Mouse (Mus musculus): ENCODE measurements at regions not wholly inside any gene's neighbourhood (a gene's known extent, or its start where the extent isn't known, plus 50 kb on each side); places are given as distances from the start of the nearest gene placed in this dataset.

DNA sequence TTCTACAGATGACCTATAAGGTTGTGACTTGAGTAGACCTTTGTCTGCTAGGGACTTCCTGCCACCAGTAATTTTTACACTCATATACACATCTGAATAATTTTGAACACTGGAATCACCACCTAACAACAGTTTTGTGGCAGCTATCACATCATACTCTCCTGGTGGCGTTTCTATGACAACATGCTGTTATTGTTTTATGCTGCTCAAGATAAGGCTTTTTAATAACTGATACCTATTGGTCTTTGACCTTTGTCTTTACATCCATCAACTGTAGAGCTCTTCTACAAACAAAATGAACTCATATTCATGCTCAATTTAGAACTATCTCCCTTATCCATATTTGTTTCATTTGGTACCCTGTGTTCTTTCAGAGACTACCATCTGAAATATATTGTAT is 556.0 kb downstream of the Nyap2 start:
- Histone ChIP-seq H3K4me2 (no peak overlapping the region), H3K4me3 (ENCODE audit: low read depth, low read length) (no peak overlapping the region), H3K4me1 (ENCODE audit: insufficient read depth) (no peaks in the 10 kb centered on the region), H3K9ac (no peak overlapping the region), H3K27me3 (ENCODE audit: insufficient read depth, low read length) (no peaks in the 10 kb centered on the region), H3K9me3 (ENCODE audit: low read depth, low read length) (no peaks in the 10 kb centered on the region), H3K27ac (ENCODE audit: low read depth) (no peak overlapping the region), H3K36me3 (ENCODE audit: insufficient read depth) (no peaks in the 10 kb centered on the region)
- no peak for ATAC-seq (ENCODE audit: insufficient read depth)
- DNase-seq, result no peak
- TF ChIP-seq CTCF (IDR thresholded peaks at IDR 0.05; ENCODE audit: low read depth), result no peak
- 47% methylated on average over 1 of the region's 1 CpGs for WGBS

DNA sequence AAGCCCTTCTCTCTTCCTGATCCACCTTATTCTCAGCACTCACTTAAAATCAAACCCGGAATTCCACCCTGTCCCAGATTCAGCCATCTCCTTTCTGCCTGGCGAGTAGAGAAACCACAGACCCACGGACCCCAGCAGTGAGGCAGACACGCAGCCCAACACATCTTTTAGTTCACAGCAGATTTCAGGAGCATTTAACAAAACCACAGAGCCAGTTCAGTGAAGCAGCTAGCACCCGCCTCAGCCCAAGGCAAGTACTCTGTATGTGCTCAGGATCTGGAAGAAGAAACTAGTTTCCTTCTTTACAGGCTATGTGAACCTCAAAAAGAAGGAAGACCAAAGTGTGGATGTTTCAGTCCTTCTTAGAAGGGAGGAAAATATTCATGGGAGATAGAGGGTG is 560.6 kb downstream of the Nyap2 start:
- no peak for ATAC-seq (ENCODE audit: insufficient read depth)
- Histone ChIP-seq H3K4me2 (no peak overlapping the region), H3K27me3 (ENCODE audit: insufficient read depth, low read length) (no peaks in the 10 kb centered on the region), H3K4me3 (ENCODE audit: low read depth, low read length) (no peak overlapping the region), H3K9me3 (ENCODE audit: low read depth, low read length) (no peaks in the 10 kb centered on the region), H3K9ac (no peak overlapping the region), H3K36me3 (ENCODE audit: insufficient read depth) (no peaks in the 10 kb centered on the region), H3K4me1 (ENCODE audit: insufficient read depth) (no peaks in the 10 kb centered on the region), H3K27ac (ENCODE audit: low read depth) (no peak overlapping the region)
- no peak for DNase-seq
- WGBS, result 86% methylated on average over 5 of the region's 5 CpGs
- TF ChIP-seq CTCF (IDR thresholded peaks at IDR 0.05; ENCODE audit: low read depth), result no peak

DNA sequence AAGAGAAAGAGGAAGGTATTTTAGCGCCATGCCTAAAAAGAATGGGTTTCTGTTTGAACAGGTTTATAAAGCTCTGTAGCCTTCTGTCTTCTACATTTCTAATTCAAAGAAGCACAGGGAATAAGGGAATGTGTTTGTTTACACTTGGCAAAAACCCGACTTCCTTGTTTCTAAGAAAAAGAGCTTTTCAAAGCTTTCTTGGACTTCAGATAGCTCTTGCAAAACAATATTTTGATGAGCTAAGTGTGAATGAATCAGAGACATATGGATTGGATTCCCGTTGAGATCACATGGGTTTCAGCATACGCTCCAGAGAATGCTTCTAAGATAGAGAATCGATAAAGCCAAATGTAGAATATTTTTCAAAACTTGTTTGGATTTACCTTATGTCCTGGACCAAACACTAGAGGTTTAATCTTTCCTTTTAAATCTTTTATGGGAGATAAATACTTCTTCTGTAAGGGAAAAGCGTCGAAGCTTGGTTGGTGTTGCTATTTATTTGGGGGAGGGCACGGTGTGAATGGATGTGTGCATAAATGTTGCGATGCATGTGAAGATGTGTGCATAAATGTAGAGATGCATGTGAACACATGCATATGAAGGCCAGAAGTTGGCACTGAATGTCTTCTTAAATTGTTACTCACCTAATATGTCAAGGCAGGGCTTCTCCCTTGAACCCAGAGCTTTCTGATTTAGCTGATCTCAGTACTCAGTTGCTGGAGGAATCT is 576.4 kb downstream of the Nyap2 start:
- H3K27ac ChIP-seq (ENCODE audit: low read depth), result no peak overlapping the region
- H3K4me1 ChIP-seq (ENCODE audit: insufficient read depth), result no peaks in the 10 kb centered on the region; the same call in 1 of the 2 replicates
- peak; percentile 82; the same call in 1 of the 2 replicates for ATAC-seq (ENCODE audit: insufficient read depth)
- H3K36me3 ChIP-seq (ENCODE audit: insufficient read depth), result no peaks in the 10 kb centered on the region
- H3K4me3 ChIP-seq (ENCODE audit: low read depth, low read length), result no peak overlapping the region
- no peaks in the 10 kb centered on the region for H3K9me3 ChIP-seq (ENCODE audit: low read depth, low read length)
- no peak overlapping the region for H3K9ac ChIP-seq
- 43% methylated on average over 9 of the region's 9 CpGs for WGBS
- no peak overlapping the region for H3K4me2 ChIP-seq
- no peak for TF ChIP-seq CTCF (IDR thresholded peaks at IDR 0.05; ENCODE audit: low read depth)
- no peaks in the 10 kb centered on the region for H3K27me3 ChIP-seq (ENCODE audit: insufficient read depth, low read length)
- peak; percentile 93 for DNase-seq

DNA sequence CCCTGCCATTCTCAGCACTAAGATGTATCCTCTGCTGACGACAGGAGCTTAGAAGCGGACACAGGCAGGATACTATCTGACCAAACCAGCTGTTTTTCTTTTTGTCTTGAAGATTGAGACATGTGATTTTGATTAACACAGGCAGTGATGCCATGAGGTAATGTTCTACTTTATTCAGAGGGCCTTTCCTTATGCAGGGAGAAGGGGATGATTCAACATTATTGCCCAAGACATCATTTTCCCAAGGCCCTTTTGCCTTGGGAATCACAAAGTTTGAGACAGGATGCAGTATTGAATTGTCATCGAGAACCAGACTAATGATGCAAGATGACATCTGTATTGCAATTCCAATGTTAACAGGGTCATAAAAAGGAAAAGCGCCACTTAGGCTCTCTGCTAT is 571.7 kb upstream of the Gm9747 start:
- ATAC-seq (ENCODE audit: insufficient read depth), result no peak
- no peak overlapping the region for H3K9ac ChIP-seq
- no peak overlapping the region for H3K4me3 ChIP-seq (ENCODE audit: low read depth, low read length)
- no peaks in the 10 kb centered on the region for H3K9me3 ChIP-seq (ENCODE audit: low read depth, low read length)
- 71% methylated on average over 4 of the region's 4 CpGs for WGBS
- no peaks in the 10 kb centered on the region for H3K36me3 ChIP-seq (ENCODE audit: insufficient read depth)
- no peak for TF ChIP-seq CTCF (IDR thresholded peaks at IDR 0.05; ENCODE audit: low read depth)
- no peak overlapping the region for H3K27ac ChIP-seq (ENCODE audit: low read depth)
- H3K27me3 ChIP-seq (ENCODE audit: insufficient read depth, low read length), result no peaks in the 10 kb centered on the region
- H3K4me1 ChIP-seq (ENCODE audit: insufficient read depth), result no peaks in the 10 kb centered on the region
- H3K4me2 ChIP-seq, result no peak overlapping the region
- no peak for DNase-seq

DNA sequence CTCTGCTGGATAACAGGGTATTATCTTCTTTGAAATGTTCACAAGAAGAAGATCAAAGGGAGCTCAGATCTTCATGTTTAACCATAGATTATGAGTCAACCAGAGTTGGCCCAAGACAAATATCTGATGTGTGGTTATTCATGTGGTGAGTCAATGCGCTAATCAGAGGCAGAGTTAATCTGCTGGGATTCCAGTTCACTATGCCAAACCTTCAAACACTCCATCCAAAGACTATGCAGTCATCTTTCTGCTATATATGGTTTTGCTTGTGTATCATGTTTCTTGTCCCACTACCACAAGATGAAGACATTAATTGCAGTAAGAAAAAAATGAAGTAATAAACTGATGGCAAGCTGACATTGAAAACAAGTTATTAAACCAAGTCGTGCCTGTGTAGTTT is 561.8 kb upstream of the Gm9747 start:
- H3K4me3 ChIP-seq (ENCODE audit: low read depth, low read length), result no peak overlapping the region
- ATAC-seq (ENCODE audit: insufficient read depth), result no peak
- no peak for DNase-seq
- H3K36me3 ChIP-seq (ENCODE audit: insufficient read depth), result no peaks in the 10 kb centered on the region
- WGBS, result 85% methylated on average over 2 of the region's 2 CpGs
- H3K27me3 ChIP-seq (ENCODE audit: insufficient read depth, low read length), result no peaks in the 10 kb centered on the region
- H3K9me3 ChIP-seq (ENCODE audit: low read depth, low read length), result no peaks in the 10 kb centered on the region
- H3K4me2 ChIP-seq, result no peak overlapping the region
- no peak overlapping the region for H3K27ac ChIP-seq (ENCODE audit: low read depth)
- TF ChIP-seq CTCF (IDR thresholded peaks at IDR 0.05; ENCODE audit: low read depth), result no peak
- no peak overlapping the region for H3K9ac ChIP-seq
- H3K4me1 ChIP-seq (ENCODE audit: insufficient read depth), result peaks cover 5% of the 10 kb centered on the region

DNA sequence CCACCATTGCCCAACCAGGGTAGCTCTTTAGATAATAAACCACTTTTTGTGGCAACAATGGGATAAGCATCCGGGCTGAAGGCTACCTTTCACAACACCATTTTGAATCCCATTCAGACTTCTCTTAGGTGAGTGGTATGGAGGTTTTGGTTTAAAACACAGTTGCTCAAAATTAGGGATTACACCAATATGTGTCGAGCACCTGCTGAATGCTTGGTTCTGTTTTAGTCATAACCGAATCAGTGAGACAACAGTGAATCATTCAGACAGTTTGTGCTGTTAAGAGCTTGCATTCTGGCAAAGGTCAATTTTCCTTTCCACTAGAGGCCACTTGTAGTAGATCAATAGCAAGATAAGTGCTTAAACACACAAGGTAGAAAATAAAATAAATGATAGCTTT is 561.2 kb upstream of the Gm9747 start:
- Histone ChIP-seq H3K27me3 (ENCODE audit: insufficient read depth, low read length) (no peaks in the 10 kb centered on the region), H3K4me1 (ENCODE audit: insufficient read depth) (peaks cover 5% of the 10 kb centered on the region), H3K27ac (ENCODE audit: low read depth) (no peak overlapping the region), H3K9me3 (ENCODE audit: low read depth, low read length) (no peaks in the 10 kb centered on the region), H3K4me2 (no peak overlapping the region), H3K4me3 (ENCODE audit: low read depth, low read length) (no peak overlapping the region), H3K9ac (no peak overlapping the region), H3K36me3 (ENCODE audit: insufficient read depth) (no peaks in the 10 kb centered on the region)
- 71% methylated on average over 3 of the region's 3 CpGs for WGBS
- DNase-seq (no peak), ATAC-seq (ENCODE audit: insufficient read depth) (no peak)
- no peak for TF ChIP-seq CTCF (IDR thresholded peaks at IDR 0.05; ENCODE audit: low read depth)

DNA sequence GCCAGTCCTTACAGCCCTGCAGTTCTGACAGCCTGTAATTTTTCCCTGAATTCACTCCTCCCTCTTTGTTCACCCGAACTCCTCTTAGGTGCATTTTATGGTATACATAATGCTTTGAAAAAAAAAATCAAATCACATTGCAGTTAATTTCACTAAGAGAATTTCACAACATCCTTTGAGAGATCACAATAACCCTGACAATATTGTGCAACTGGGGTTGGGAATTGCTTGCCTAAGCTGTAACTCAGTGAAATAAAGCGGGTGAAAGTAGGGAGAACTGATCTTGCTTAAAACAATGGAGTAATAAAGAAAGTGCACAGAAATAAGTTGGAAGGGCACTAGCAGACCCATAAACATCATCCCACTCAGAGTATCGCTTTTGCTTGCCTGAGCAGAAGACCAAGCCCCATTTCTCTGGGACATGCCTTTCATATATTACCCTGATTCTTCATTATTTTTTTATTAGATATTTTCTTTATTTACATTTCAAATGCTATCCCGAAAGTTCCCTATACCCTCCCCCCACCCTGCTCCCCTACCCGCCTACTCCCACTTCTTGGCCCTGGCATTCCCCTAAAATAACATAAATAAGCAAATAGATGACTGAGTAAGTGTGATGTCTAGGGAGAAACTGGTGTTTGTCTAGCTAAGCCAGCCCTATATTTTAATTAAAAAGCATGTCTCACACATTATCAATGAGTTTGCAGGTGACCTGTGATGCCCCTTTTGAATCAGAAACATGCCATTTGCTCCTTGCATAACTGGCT is 557.2 kb upstream of the Gm9747 start:
- no peaks in the 10 kb centered on the region for H3K36me3 ChIP-seq (ENCODE audit: insufficient read depth)
- ATAC-seq (ENCODE audit: insufficient read depth), result peak; percentile 80

More for the DNA sequence above, 557.2 kb upstream of the Gm9747 start:
- no peak overlapping the region for H3K9ac ChIP-seq
- no peak overlapping the region for H3K4me3 ChIP-seq (ENCODE audit: low read depth, low read length)
- TF ChIP-seq CTCF (IDR thresholded peaks at IDR 0.05; ENCODE audit: low read depth), result no peak
- WGBS, result 31% methylated on average over 5 of the region's 5 CpGs
- H3K4me1 ChIP-seq (ENCODE audit: insufficient read depth), result peaks cover 5% of the 10 kb centered on the region
- peak overlapping the region; percentile 85 for H3K27ac ChIP-seq (ENCODE audit: low read depth)
- peak overlapping the region; percentile 36; the same call in 1 of the 2 replicates for H3K4me2 ChIP-seq
- H3K27me3 ChIP-seq (ENCODE audit: insufficient read depth, low read length), result no peaks in the 10 kb centered on the region
- DNase-seq, result peak; percentile 80
- no peaks in the 10 kb centered on the region for H3K9me3 ChIP-seq (ENCODE audit: low read depth, low read length)
